Mouse (Mus musculus) stomach, embryonic 15.5 days (tissue): ENCODE results near the gene Stra6. TPM values are rescaled to one million over a fixed set of nuclear protein-coding genes. Genes with fewer than 3 reads are reported as not detected.

ENCODE experiments used
- ATAC-seq: fragments of 200-750 bp; cut with Nextera tagmentation; 2 replicates; pipeline ENCODE4 v1.8.0; 2017; ENCODE audit warnings: low read depth, moderate number of reproducible peaks, moderate TSS enrichment; ENCODE audit not compliant: insufficient read depth, low FRiP score
- H3K27ac ChIP-seq: fragments of 300-500 bp; sonication (generic); 2 replicates; pipeline ENCODE4 v1.5.1; 2015; ENCODE audit warnings: mild to moderate bottlenecking, inconsistent platforms
- H3K27me3 ChIP-seq: fragments of 300-500 bp; sonication (generic); replicated peaks from 2 replicates; pipeline ENCODE4 v1.6.1; 2015; ENCODE audit warnings: inconsistent platforms
- H3K36me3 ChIP-seq: fragments of 300-500 bp; sonication (generic); 2 replicates; pipeline ENCODE4 v1.6.1; 2015; ENCODE audit warnings: inconsistent platforms
- H3K4me1 ChIP-seq: fragments of 300-500 bp; sonication (generic); 2 replicates; pipeline ENCODE4 v1.6.1; 2015; ENCODE audit warnings: inconsistent platforms
- H3K4me2 ChIP-seq: fragments of 300-500 bp; sonication (generic); 2 replicates; pipeline ENCODE4 v1.6.1; 2015; ENCODE audit warnings: mild to moderate bottlenecking, inconsistent platforms
- H3K4me3 ChIP-seq: fragments of 300-500 bp; sonication (generic); replicated peaks from 2 replicates; pipeline ENCODE4 v1.5.1; 2015; ENCODE audit warnings: inconsistent platforms
- H3K9ac ChIP-seq: fragments of 300-500 bp; sonication (generic); 2 replicates; pipeline ENCODE4 v1.6.1; 2015; ENCODE audit warnings: inconsistent platforms
- H3K9me3 ChIP-seq: fragments of 300-500 bp; sonication (generic); 2 replicates; pipeline ENCODE4 v1.6.1; 2016; ENCODE audit warnings: inconsistent platforms
- WGBS: fragments of 180-500 bp; shearing (Covaris S2); methylation state at CpG from one replicate; pipeline ENCODE4 v1.1.7; 2015; 5-methylcytosine and 5-hydroxymethylcytosine counted together
- polyA plus RNA-seq: library from polyadenylated mRNA; unstranded; fragments of >200 nt; fragmentation: Nextera tagmentation; extraction: Ambion mirVana; gene quantifications from 2 replicates; pipeline ENCODE4 v1.2.1, GENCODE M21; 2015

Gene Stra6
- polyA plus RNA-seq, 1 experiment from 2014 or later: 1.8 TPM

GRCm38 (mm10) chr9:58102013-58102412 is 38.4 kb downstream of the Stra6 start:
- no peak overlapping the region for H3K27ac ChIP-seq
- H3K36me3 ChIP-seq: no peaks in the 10 kb centered on the region
- WGBS: 79% methylated on average over 4 of the region's 4 CpGs
- H3K4me2 ChIP-seq: no peak overlapping the region
- no peaks in the 10 kb centered on the region for H3K27me3 ChIP-seq
- H3K4me1 ChIP-seq: 0 out of 2 replicates have a peak, but pooled peaks cover 7% of the 10 kb centered on the region
- ATAC-seq: no peak
- H3K9ac ChIP-seq: no peak overlapping the region
- H3K9me3 ChIP-seq: no peaks in the 10 kb centered on the region
- H3K4me3 ChIP-seq: no peak overlapping the region

GRCm38 (mm10) chr9:58103647-58104046 is 40.1 kb downstream of the Stra6 start:
- no peak for ATAC-seq
- Histone ChIP-seq H3K27ac (no peak overlapping the region), H3K36me3 (no peaks in the 10 kb centered on the region), H3K9ac (no peak overlapping the region), H3K4me2 (no peak overlapping the region), H3K9me3 (no peaks in the 10 kb centered on the region), H3K4me3 (no peak overlapping the region), H3K27me3 (no peaks in the 10 kb centered on the region), H3K4me1 (peaks cover 14% of the 10 kb centered on the region)
- 59% methylated on average over 6 of the region's 6 CpGs for WGBS

DNA sequence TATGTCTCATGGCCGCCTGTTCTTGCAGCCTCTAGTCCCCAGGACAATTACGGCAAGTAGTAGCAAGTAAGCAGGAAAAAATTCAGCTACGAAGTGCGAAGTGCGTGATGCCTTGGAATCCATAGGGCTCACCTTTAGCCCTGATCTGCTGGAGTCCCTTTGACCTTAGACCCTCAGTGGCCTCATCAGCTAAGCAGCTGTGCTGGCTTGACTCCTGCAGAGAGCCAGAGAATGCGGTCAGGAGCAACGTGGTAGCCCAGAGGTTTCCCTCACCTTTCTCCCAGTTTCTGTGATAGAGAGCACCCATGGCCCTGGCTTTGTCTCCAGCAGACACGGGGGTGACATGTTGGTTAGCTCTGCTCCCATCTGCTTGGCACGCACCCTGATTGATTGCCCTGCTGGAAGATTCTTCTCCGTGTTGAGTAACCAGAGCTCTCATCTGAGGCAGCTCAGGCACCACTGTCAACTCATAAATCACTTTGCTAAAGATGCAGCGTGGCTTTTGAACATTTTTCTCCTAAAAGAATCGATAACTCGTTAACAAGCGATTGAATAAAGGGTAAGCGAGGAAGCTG is 42.1 kb downstream of the Stra6 start:
- Histone ChIP-seq H3K4me2 (no peak overlapping the region), H3K27ac (no peak overlapping the region), H3K36me3 (no peaks in the 10 kb centered on the region), H3K9ac (no peak overlapping the region), H3K4me1 (peaks cover 14% of the 10 kb centered on the region), H3K4me3 (no peak overlapping the region), H3K9me3 (no peaks in the 10 kb centered on the region), H3K27me3 (no peaks in the 10 kb centered on the region)
- no peak for ATAC-seq
- 45% methylated on average over 15 of the region's 15 CpGs for WGBS

- WGBS: 65% methylated on average over 5 of the region's 5 CpGs
- Histone ChIP-seq H3K36me3 (no peaks in the 10 kb centered on the region), H3K27ac (peak overlapping the region; percentile 51; the same call in 1 of the 2 replicates), H3K4me1 (peaks cover 21% of the 10 kb centered on the region), H3K4me2 (no peak overlapping the region), H3K27me3 (no peaks in the 10 kb centered on the region), H3K4me3 (no peak overlapping the region), H3K9me3 (no peaks in the 10 kb centered on the region), H3K9ac (no peak overlapping the region)
- no peak for ATAC-seq
Measured at GRCm38 (mm10) chr9:58107494-58107893, 43.9 kb downstream of the Stra6 start.

DNA sequence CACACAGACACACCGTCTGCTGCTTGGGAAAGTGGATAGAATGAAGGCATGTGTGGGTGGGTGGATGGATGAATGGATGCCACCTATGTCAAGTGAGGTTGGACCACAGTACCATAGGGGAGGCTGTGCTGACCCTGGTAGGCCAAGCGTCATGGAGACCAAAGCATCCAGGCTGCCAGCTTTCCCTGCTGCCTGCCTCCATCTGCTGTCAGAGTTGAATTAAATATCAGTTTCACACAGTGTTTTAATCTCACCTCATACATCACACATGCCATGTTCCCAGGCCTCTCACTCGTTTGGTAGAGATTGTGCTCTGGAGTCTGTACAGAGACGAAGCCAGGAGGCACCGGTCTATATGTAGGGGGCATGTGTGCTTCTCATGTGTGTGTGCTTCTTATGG is 47.2 kb downstream of the Stra6 start:
- no peaks in the 10 kb centered on the region for H3K9me3 ChIP-seq
- peaks cover 38% of the 10 kb centered on the region for H3K4me1 ChIP-seq
- 63% methylated on average over 5 of the region's 5 CpGs for WGBS
- no peak overlapping the region for H3K9ac ChIP-seq
- no peak overlapping the region for H3K4me3 ChIP-seq
- no peak for ATAC-seq
- H3K27me3 ChIP-seq: peaks cover 6% of the 10 kb centered on the region; the same call in 1 of the 2 replicates
- no peak overlapping the region for H3K4me2 ChIP-seq
- no peaks in the 10 kb centered on the region for H3K36me3 ChIP-seq
- peak overlapping the region; percentile 32; the same call in 1 of the 2 replicates for H3K27ac ChIP-seq

DNA sequence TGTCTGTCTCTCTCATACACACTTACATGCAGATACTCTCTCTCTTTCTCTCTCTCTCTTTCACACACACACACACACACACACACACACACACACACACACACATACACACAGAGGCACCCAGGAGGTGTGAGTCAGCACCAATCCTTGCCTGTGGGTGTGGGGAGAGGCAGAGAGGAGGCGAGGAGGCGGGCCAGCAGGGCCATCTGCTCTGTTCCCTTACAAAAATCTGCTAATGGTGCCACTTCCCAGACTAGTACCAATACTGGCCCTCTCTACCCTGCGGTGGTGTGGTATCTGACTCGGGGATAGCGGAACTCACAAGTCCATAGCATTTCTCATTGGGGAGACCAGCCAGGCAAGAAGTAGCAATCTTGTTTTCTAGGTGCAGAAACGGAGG is 47.8 kb downstream of the Stra6 start:
- ATAC-seq: no peak
- Histone ChIP-seq H3K27ac (peak overlapping the region; percentile 79; the same call in 1 of the 2 replicates), H3K4me2 (no peak overlapping the region), H3K9me3 (no peaks in the 10 kb centered on the region), H3K9ac (no peak overlapping the region), H3K27me3 (peaks cover 6% of the 10 kb centered on the region; the same call in 1 of the 2 replicates), H3K4me3 (no peak overlapping the region), H3K36me3 (no peaks in the 10 kb centered on the region), H3K4me1 (peaks cover 35% of the 10 kb centered on the region)
- WGBS: 58% methylated on average over 6 of the region's 6 CpGs

- H3K27ac ChIP-seq: peak overlapping the region; percentile 79
- WGBS: 21% methylated on average over 6 of the region's 6 CpGs
- peaks cover 6% of the 10 kb centered on the region; the same call in 1 of the 2 replicates for H3K27me3 ChIP-seq
- peaks cover 34% of the 10 kb centered on the region for H3K4me1 ChIP-seq
- no peaks in the 10 kb centered on the region for H3K9me3 ChIP-seq
- no peak overlapping the region for H3K4me2 ChIP-seq
- ATAC-seq: peak; percentile 44; the same call in 1 of the 2 replicates
- H3K36me3 ChIP-seq: no peaks in the 10 kb centered on the region
- no peak overlapping the region for H3K9ac ChIP-seq
- H3K4me3 ChIP-seq: no peak overlapping the region
Measured at GRCm38 (mm10) chr9:58112321-58112751, 48.7 kb downstream of the Stra6 start.

GRCm38 (mm10) chr9:58112866-58113278 is 49.3 kb downstream of the Stra6 start:
- Histone ChIP-seq H3K4me2 (peak overlapping the region; percentile 38), H3K36me3 (no peaks in the 10 kb centered on the region), H3K4me3 (no peak overlapping the region), H3K9me3 (no peaks in the 10 kb centered on the region), H3K27ac (peak overlapping the region; percentile 77), H3K9ac (no peak overlapping the region), H3K4me1 (peaks cover 29% of the 10 kb centered on the region), H3K27me3 (peaks cover 6% of the 10 kb centered on the region; the same call in 1 of the 2 replicates)
- WGBS: 18% methylated on average over 6 of the region's 6 CpGs
- ATAC-seq: peak; percentile 27; the same call in 1 of the 2 replicates

DNA sequence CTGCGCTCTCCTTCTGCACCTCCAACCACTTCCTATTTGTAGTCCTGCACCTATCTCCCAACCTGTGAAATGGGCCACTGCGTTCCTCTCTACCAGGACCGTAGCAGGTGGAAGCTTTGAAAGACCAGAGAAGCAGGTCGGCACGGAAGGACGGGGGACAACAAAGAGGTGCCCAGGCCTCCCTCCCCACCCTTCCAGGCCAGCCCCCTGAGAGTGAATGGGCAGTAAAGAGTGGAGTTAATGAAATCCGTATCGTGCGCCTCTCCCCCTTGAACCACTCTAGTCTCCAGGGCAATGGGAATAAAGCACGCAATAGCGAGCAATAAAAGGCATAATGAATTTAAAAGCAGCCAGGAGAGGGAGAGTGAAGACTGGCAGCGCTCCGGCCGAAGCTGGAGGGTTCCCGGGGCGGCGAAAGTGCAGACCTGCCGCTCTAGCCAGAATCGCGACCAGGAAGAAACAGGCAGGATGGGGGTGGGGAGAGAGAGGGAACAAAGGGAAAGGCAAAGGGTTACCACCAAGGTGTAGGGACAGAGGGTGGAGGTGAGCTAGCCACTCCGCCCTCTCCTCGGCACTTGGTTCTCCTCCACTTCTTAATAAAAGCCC is 49.8 kb downstream of the Stra6 start:
- ATAC-seq: peak; percentile 25
- peaks cover 6% of the 10 kb centered on the region; the same call in 1 of the 2 replicates for H3K27me3 ChIP-seq
- peak overlapping the region; percentile 38 for H3K4me2 ChIP-seq
- H3K9ac ChIP-seq: no peak overlapping the region
- H3K4me3 ChIP-seq: no peak overlapping the region; the same call in 1 of the 2 replicates
- no peaks in the 10 kb centered on the region for H3K36me3 ChIP-seq
- no peaks in the 10 kb centered on the region for H3K9me3 ChIP-seq
- 13% methylated on average over 22 of the region's 22 CpGs for WGBS
- peak overlapping the region; percentile 77 for H3K27ac ChIP-seq
- H3K4me1 ChIP-seq: peaks cover 33% of the 10 kb centered on the region

- 16% methylated on average over 9 of the region's 9 CpGs for WGBS
- Histone ChIP-seq H3K4me3 (no peak overlapping the region), H3K36me3 (no peaks in the 10 kb centered on the region), H3K27me3 (peaks cover 6% of the 10 kb centered on the region; the same call in 1 of the 2 replicates), H3K27ac (no peak overlapping the region), H3K9me3 (no peaks in the 10 kb centered on the region), H3K4me2 (no peak overlapping the region), H3K9ac (no peak overlapping the region), H3K4me1 (peaks cover 36% of the 10 kb centered on the region)
- no peak for ATAC-seq
Measured at GRCm38 (mm10) chr9:58114019-58114418, 50.4 kb downstream of the Stra6 start.

GRCm38 (mm10) chr9:58115297-58115925 is 51.8 kb downstream of the Stra6 start:
- H3K9ac ChIP-seq: no peak overlapping the region

More at GRCm38 (mm10) chr9:58115297-58115925, 51.8 kb downstream of the Stra6 start:
- no peaks in the 10 kb centered on the region for H3K36me3 ChIP-seq
- no peak overlapping the region for H3K27ac ChIP-seq
- peaks cover 6% of the 10 kb centered on the region; the same call in 1 of the 2 replicates for H3K27me3 ChIP-seq
- WGBS: 43% methylated on average over 7 of the region's 7 CpGs
- no peaks in the 10 kb centered on the region for H3K9me3 ChIP-seq
- peaks cover 36% of the 10 kb centered on the region for H3K4me1 ChIP-seq
- no peak for ATAC-seq
- no peak overlapping the region for H3K4me2 ChIP-seq
- H3K4me3 ChIP-seq: no peak overlapping the region
